Mouse (Mus musculus) T-cell, adult 66 days (primary cell): ENCODE data around the gene Ttc5. TPM values are rescaled to one million over a fixed set of nuclear protein-coding genes. Genes with fewer than 3 reads are reported as not detected.

Source experiments
- total RNA-seq, 2 experiments: library from RNA; stranded (reverse); gene quantifications; 3 replicates in 1 of 2; 4 replicates in 1 of 2; pipeline ENCODE4 v1.2.4; 2023

The Ttc5 gene
- 10 to 100 TPM; 79.2 to 79.7 TPM for total RNA-seq

DNA sequence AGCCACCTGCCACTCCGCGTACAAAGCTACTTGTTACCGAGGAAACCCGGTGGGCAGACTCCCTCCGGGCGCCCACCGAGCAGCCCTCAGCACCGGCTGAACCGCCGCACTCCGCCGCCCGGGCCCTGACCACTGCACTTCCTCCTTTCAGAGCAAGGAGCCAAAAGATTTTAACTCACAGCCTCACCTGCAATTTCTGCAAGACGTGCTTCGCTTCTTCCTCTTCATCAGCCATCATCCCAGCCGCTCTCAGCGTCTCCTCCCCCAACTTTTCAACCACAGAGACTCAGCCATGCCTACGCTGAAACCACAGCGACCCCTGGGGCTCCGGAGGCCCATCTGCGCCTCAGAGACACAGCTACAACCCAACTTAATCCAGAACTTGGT is at the start of gene Ttc5:
TSS of gene Ttc5 (minus strand) at position 269 of the 387 bp plus-strand sequence.

DNA sequence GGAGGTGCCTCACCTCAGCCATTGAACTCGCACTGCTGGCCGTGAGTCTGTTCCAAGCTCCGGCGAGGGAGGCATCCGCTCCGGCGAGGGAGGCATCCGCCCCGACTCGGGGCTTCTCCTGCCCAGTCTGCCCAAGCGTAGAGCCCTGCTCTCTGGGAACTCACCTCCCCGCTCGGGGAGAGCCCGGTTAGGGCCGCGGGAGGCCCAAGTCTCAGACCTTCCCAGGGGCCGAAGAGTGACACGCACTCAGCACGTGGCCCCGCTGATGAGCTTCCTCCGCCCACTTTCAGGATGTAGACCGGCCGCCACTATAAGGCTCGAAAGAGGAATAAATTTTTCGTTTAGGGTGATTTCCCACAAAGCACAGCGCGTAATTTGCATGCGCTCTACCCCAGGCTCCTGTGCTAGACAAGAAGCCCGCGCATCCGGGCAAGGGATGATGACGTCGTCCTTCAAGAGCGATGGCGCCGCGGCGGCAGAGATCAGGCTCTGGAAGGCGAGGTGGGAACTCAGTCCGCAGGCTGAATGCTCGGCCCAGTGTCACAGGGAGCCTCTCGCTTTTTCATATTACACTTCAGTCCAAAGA is 22.3 kb upstream of the Ttc5 start, which contains the start of the genes Ccnb1ip1 and Parp2:
TSS of gene Ccnb1ip1 (minus strand) at position 246 of the 586 bp plus-strand sequence.
TSS of gene Parp2 (plus strand) at position 355 of the 586 bp plus-strand sequence.

DNA sequence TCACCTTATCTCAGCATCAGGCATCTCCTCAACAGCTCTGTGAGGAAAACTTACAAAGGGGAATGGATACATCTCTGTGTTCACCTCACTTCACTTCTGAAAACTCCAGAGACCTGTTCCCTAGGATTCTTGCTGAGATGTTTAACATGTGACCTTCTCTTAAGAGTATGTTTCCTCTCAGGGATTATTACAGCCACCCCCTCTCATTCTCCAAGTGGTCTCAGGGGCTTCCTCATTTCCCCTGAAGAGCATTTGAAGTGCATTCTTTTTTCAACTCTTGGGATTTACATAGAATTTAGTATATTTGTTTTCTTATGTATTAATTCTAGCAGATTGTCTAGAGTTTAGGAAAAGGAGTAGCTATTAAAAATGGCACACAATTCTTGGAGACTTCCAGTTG is 40.3 kb downstream of the Ttc5 start, which contains the start of gene Olfr749:
TSS of gene Olfr749 (minus strand) at position 101 of the 400 bp plus-strand sequence.

Other genes with a start within 250 kb of the Ttc5 start
- gene Olfr744, start 170.6 kb downstream of the Ttc5 start, total RNA-seq: not detected
- gene Olfr745, start 146.1 kb downstream of the Ttc5 start, total RNA-seq: not detected
- not detected for gene Olfr746, start 138.4 kb downstream of the Ttc5 start, total RNA-seq
- not detected for gene Olfr747, start 92.3 kb downstream of the Ttc5 start, total RNA-seq
- gene Olfr748, start 78.1 kb downstream of the Ttc5 start, total RNA-seq: not detected
- not detected for gene Olfr749, start 40.4 kb downstream of the Ttc5 start, total RNA-seq
- under 1 TPM in 1 of 2 experiments, not detected in 1; 0.50 TPM for gene Ccnb1ip1, start 22.2 kb upstream of the Ttc5 start, total RNA-seq
- 10 to 100 TPM; 49.9 to 50.6 TPM for gene Parp2, start 22.3 kb upstream of the Ttc5 start, total RNA-seq
- 10 to 100 TPM; 40.3 to 43.6 TPM for gene Tep1, start 85.0 kb upstream of the Ttc5 start, total RNA-seq
- gene Klhl33, start 112.0 kb upstream of the Ttc5 start, total RNA-seq: not detected
- 10 to 100 TPM; 29.2 to 31.8 TPM for gene Osgep, start 139.4 kb upstream of the Ttc5 start, total RNA-seq
- 10 to 100 TPM; 45.3 to 49.3 TPM for gene Apex1, start 139.4 kb upstream of the Ttc5 start, total RNA-seq
- 10 to 100 TPM; 72.8 to 86.5 TPM for gene Pip4p1, start 145.3 kb upstream of the Ttc5 start, total RNA-seq
- 10 to 100 TPM; 14.9 to 29.4 TPM for gene Pnp, start 145.6 kb upstream of the Ttc5 start, total RNA-seq
- gene Gm49342, start 159.0 kb upstream of the Ttc5 start, total RNA-seq: 10 to 100 TPM in 1 of 2 experiments, 1 to 10 TPM in 1; 9.2 to 28.2 TPM
- 1 to 10 TPM in 1 of 2 experiments, under 1 TPM in 1; 0.56 to 1.3 TPM for gene Pnp2, start 170.5 kb upstream of the Ttc5 start, total RNA-seq
- gene Rnase10, start 222.2 kb upstream of the Ttc5 start, total RNA-seq: not detected